Mouse (Mus musculus): ENCODE results near the gene Olfr70.
A peak's percentile ranks its signal among the peaks of the same experiment; 100 is the strongest.

- no peak for TF ChIP-seq POLR2A (IDR thresholded peaks at IDR 0.05; ENCODE audit: extremely low read depth, insufficient read depth, low read length)
- 0 out of 2 replicates have a peak, but pooled peaks have one; percentile 5 for TF ChIP-seq CTCF (IDR thresholded peaks at IDR 0.05; ENCODE audit: extremely low read depth, insufficient read depth, low read length)
Measured at GRCm38 (mm10) chr4:43649783-43650182, 50.8 kb downstream of the Olfr70 start.

Measured in cortical plate, adult 2 months (tissue).